Mouse (Mus musculus) bone marrow macrophage, adult 2 months (primary cell): ENCODE results near the gene Thbs2.

Experiments used
- CTCF ChIP-seq: IDR thresholded peaks from 2 replicates; pipeline ENCODE4 v1.5.1; 2012; ENCODE audit warnings: low read depth, mild to moderate bottlenecking, low read length, moderate library complexity
- POLR2A ChIP-seq: IDR thresholded peaks from 2 replicates; pipeline ENCODE4 v1.6.1; 2012; ENCODE audit warnings: mild to moderate bottlenecking, low read depth, low read length, borderline replicate concordance

- TF ChIP-seq POLR2A, result no peak
- TF ChIP-seq CTCF, result no peak
Measured at GRCm38 (mm10) chr17:14691901-14692300, 2.1 kb downstream of the Thbs2 start.
